Mouse (Mus musculus) limb, embryonic 14.5 days (tissue): ENCODE data around the gene E330017A01Rik. TPM values are rescaled to one million over a fixed set of nuclear protein-coding genes. Genes with fewer than 3 reads are reported as not detected.

Experiments
- ATAC-seq: fragments of 200-750 bp; cut with Nextera tagmentation; 2 replicates; pipeline ENCODE4 v1.8.0; 2017; ENCODE audit warnings: low read depth, moderate number of reproducible peaks, moderate TSS enrichment; ENCODE audit not compliant: low FRiP score
- DNase-seq: peaks from one replicate; pipeline ENCODE4 v3.0.0-alpha.2; 2015; ENCODE audit warnings: low spot score
- H3K27ac ChIP-seq: fragments of 300-500 bp; sonication (generic); replicated peaks from 2 replicates; pipeline ENCODE4 v1.5.1; 2014; ENCODE audit warnings: low read depth, mild to moderate bottlenecking, low read length, moderate library complexity, mixed read lengths
- H3K27me3 ChIP-seq: fragments of 300-500 bp; sonication (generic); 2 replicates; pipeline ENCODE4 v1.6.1; 2014; ENCODE audit warnings: low read length, mixed read lengths; ENCODE audit not compliant: control insufficient read depth, insufficient read depth
- H3K36me3 ChIP-seq: fragments of 300-500 bp; sonication (generic); 2 replicates; pipeline ENCODE4 v1.6.1; 2014; ENCODE audit warnings: mild to moderate bottlenecking, low read length, moderate library complexity, mixed read lengths; ENCODE audit not compliant: control insufficient read depth, insufficient read depth
- H3K4me1 ChIP-seq: fragments of 300-500 bp; sonication (generic); 2 replicates; pipeline ENCODE4 v1.6.1; 2014; ENCODE audit warnings: antibody characterized with exemption, low read length, mixed read lengths; ENCODE audit not compliant: control insufficient read depth, insufficient read depth
- H3K4me2 ChIP-seq: fragments of 300-500 bp; sonication (generic); replicated peaks from 2 replicates; pipeline ENCODE4 v1.6.1; 2014; ENCODE audit warnings: low read depth, mild to moderate bottlenecking, low read length, moderate library complexity; ENCODE audit not compliant: severe bottlenecking
- H3K4me3 ChIP-seq: fragments of 300-500 bp; sonication (generic); replicated peaks from 2 replicates; pipeline ENCODE4 v1.5.1; 2014; ENCODE audit warnings: low read length
- H3K9ac ChIP-seq: fragments of 300-500 bp; sonication (generic); 2 replicates; pipeline ENCODE4 v1.6.1; 2014; ENCODE audit warnings: mild to moderate bottlenecking, low read depth, low read length, moderate library complexity; ENCODE audit not compliant: severe bottlenecking
- H3K9me3 ChIP-seq: fragments of 300-500 bp; sonication (generic); 2 replicates; pipeline ENCODE4 v1.6.1; 2016; ENCODE audit warnings: low read length; ENCODE audit not compliant: control insufficient read depth
- POLR2A ChIP-seq: fragments of 200-500 bp; IDR thresholded peaks from 2 replicates; pipeline ENCODE4 v1.8.0; 2012; ENCODE audit warnings: inconsistent platforms, mild to moderate bottlenecking, moderate library complexity, borderline replicate concordance; ENCODE audit not compliant: insufficient read depth, insufficient read length; ENCODE audit errors: extremely low read depth
- WGBS: fragments of 180-500 bp; shearing (Covaris S2); extraction: QIAGEN DNeasy Blood & Tissue Kit; methylation state at CpG from one replicate; pipeline ENCODE4 v1.1.7; 2014; 5-methylcytosine and 5-hydroxymethylcytosine counted together
- polyA plus RNA-seq, 2 experiments: library from polyadenylated mRNA; depleted of rRNA in 1 of 2; stranded (reverse) in 1 of 2; unstranded in 1 of 2; fragments of >200 nt; fragmentation: Nextera tagmentation in 1 of 2; extraction: Ambion mirVana in 1 of 2; gene quantifications; 2 replicates each; pipeline versions ENCODE4 v1.2.1 to v1.2.3; 2012 to 2014

Gene E330017A01Rik
- polyA plus RNA-seq, 2 experiments, result not detected

GRCm38 (mm10) chr16:58662287-58662791, 23.8 kb upstream of the E330017A01Rik start:
- H3K27ac ChIP-seq, result no peak overlapping the region
- no peak overlapping the region for H3K4me2 ChIP-seq
- no peaks in the 10 kb centered on the region for H3K9me3 ChIP-seq
- DNase-seq, result no peak
- no peak for ATAC-seq
- no peak overlapping the region for H3K4me3 ChIP-seq
- no peaks in the 10 kb centered on the region for H3K36me3 ChIP-seq
- H3K27me3 ChIP-seq, result no peaks in the 10 kb centered on the region
- H3K4me1 ChIP-seq, result no peaks in the 10 kb centered on the region
- no peak overlapping the region for H3K9ac ChIP-seq
- TF ChIP-seq POLR2A, result no peak

GRCm38 (mm10) chr16:58661826-58662225, 23.3 kb upstream of the E330017A01Rik start:
- WGBS, result 77% methylated on average over 5 of the region's 5 CpGs
- ATAC-seq (no peak), DNase-seq (no peak)
- H3K9me3 ChIP-seq, result no peaks in the 10 kb centered on the region
- no peak overlapping the region for H3K9ac ChIP-seq
- TF ChIP-seq POLR2A, result no peak
- H3K36me3 ChIP-seq, result no peaks in the 10 kb centered on the region
- H3K27ac ChIP-seq, result no peak overlapping the region
- H3K4me3 ChIP-seq, result no peak overlapping the region
- H3K4me1 ChIP-seq, result no peaks in the 10 kb centered on the region
- no peak overlapping the region for H3K4me2 ChIP-seq
- H3K27me3 ChIP-seq, result no peaks in the 10 kb centered on the region

GRCm38 (mm10) chr16:58658668-58659067, 20.1 kb upstream of the E330017A01Rik start:
- Histone ChIP-seq H3K4me3 (no peak overlapping the region), H3K36me3 (no peaks in the 10 kb centered on the region), H3K4me1 (no peaks in the 10 kb centered on the region), H3K9me3 (no peaks in the 10 kb centered on the region), H3K27ac (no peak overlapping the region), H3K9ac (no peak overlapping the region), H3K27me3 (no peaks in the 10 kb centered on the region), H3K4me2 (no peak overlapping the region)
- 88% methylated on average over 6 of the region's 6 CpGs for WGBS
- TF ChIP-seq POLR2A, result no peak
- DNase-seq, result no peak
- ATAC-seq, result no peak

DNA sequence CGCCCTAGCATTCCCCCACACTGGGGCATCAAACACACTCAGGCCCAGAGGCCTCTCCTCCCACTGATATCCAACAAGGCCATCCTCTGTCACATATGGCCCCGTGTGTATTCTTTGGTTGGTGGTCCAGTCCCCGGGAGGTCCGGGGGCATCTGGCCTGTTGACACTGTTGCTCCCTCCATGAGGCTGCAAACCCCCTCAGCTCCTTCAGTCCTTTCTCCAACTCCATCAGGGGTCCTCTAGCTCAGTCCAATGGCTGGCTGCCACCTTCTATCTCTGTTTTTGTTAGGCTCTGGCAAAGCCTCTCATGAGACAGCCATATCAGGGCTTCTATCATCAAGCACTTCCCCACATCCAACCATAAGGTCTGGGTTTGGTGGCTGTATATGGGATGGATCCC, 18.0 kb upstream of the E330017A01Rik start:
- WGBS, result 88% methylated on average over 4 of the region's 4 CpGs
- Histone ChIP-seq H3K27ac (no peak overlapping the region), H3K9ac (no peak overlapping the region), H3K4me1 (no peaks in the 10 kb centered on the region), H3K4me2 (no peak overlapping the region), H3K36me3 (no peaks in the 10 kb centered on the region), H3K9me3 (no peaks in the 10 kb centered on the region), H3K4me3 (no peak overlapping the region), H3K27me3 (no peaks in the 10 kb centered on the region)
- DNase-seq, result no peak
- TF ChIP-seq POLR2A, result no peak
- no peak for ATAC-seq

- no peaks in the 10 kb centered on the region for H3K4me1 ChIP-seq
- H3K4me3 ChIP-seq, result no peak overlapping the region
- no peaks in the 10 kb centered on the region for H3K36me3 ChIP-seq
- H3K27me3 ChIP-seq, result no peaks in the 10 kb centered on the region
- no peaks in the 10 kb centered on the region for H3K9me3 ChIP-seq
- no peak for TF ChIP-seq POLR2A
- no peak overlapping the region for H3K27ac ChIP-seq
- no peak for DNase-seq
- H3K4me2 ChIP-seq, result no peak overlapping the region
- H3K9ac ChIP-seq, result no peak overlapping the region
- no peak for ATAC-seq
Observed at GRCm38 (mm10) chr16:58655751-58656150, 17.2 kb upstream of the E330017A01Rik start.

- H3K9me3 ChIP-seq, result no peaks in the 10 kb centered on the region
- H3K27me3 ChIP-seq, result no peaks in the 10 kb centered on the region
- H3K4me3 ChIP-seq, result no peak overlapping the region
- H3K27ac ChIP-seq, result no peak overlapping the region
- H3K4me2 ChIP-seq, result no peak overlapping the region
- 93% methylated on average over 10 of the region's 10 CpGs for WGBS
- no peak for TF ChIP-seq POLR2A
- ATAC-seq (no peak), DNase-seq (no peak)
- no peaks in the 10 kb centered on the region for H3K4me1 ChIP-seq
- H3K9ac ChIP-seq, result no peak overlapping the region
- no peaks in the 10 kb centered on the region for H3K36me3 ChIP-seq
Observed at GRCm38 (mm10) chr16:58649979-58650378, 11.4 kb upstream of the E330017A01Rik start.
